Mouse (Mus musculus) heart, embryonic 13.5 days (tissue): Measurements from ENCODE around the gene Rasl10b. TPM values are rescaled to one million over a fixed set of nuclear protein-coding genes. Genes with fewer than 3 reads are reported as not detected.

ENCODE experiments used
- ATAC-seq: fragments of 200-750 bp; cut with Nextera tagmentation; 2 replicates; pipeline ENCODE4 v1.8.0; 2017; ENCODE audit warnings: moderate TSS enrichment; ENCODE audit not compliant: insufficient number of reproducible peaks, low FRiP score, low TSS enrichment; ENCODE audit errors: extremely low read depth
- H3K27ac ChIP-seq: fragments of 300-500 bp; sonication (generic); replicated peaks from 2 replicates; pipeline ENCODE4 v1.5.1; 2015; ENCODE audit warnings: moderate library complexity, mild to moderate bottlenecking, inconsistent platforms
- H3K27me3 ChIP-seq: fragments of 300-500 bp; sonication (generic); replicated peaks from 2 replicates; pipeline ENCODE4 v1.6.1; 2015; ENCODE audit warnings: mild to moderate bottlenecking, inconsistent platforms
- H3K36me3 ChIP-seq: fragments of 300-500 bp; sonication (generic); 2 replicates; pipeline ENCODE4 v1.6.1; 2015; ENCODE audit warnings: mild to moderate bottlenecking, inconsistent platforms
- H3K4me1 ChIP-seq: fragments of 300-500 bp; sonication (generic); 2 replicates; pipeline ENCODE4 v1.6.1; 2015; ENCODE audit warnings: inconsistent platforms
- H3K4me2 ChIP-seq: fragments of 300-500 bp; sonication (generic); 2 replicates; pipeline ENCODE4 v1.6.1; 2015; ENCODE audit warnings: inconsistent platforms, mild to moderate bottlenecking, moderate library complexity
- H3K4me3 ChIP-seq: fragments of 300-500 bp; sonication (generic); 2 replicates; pipeline ENCODE4 v1.5.1; 2015; ENCODE audit warnings: moderate library complexity, mild to moderate bottlenecking, inconsistent platforms
- H3K9ac ChIP-seq: fragments of 300-500 bp; sonication (generic); 2 replicates; pipeline ENCODE4 v1.6.1; 2015; ENCODE audit warnings: inconsistent platforms, mild to moderate bottlenecking, moderate library complexity
- H3K9me3 ChIP-seq: fragments of 300-500 bp; sonication (generic); 2 replicates; pipeline ENCODE4 v1.6.1; 2016; ENCODE audit warnings: inconsistent platforms
- WGBS: fragments of 180-500 bp; shearing (Covaris S2); methylation state at CpG from one replicate; pipeline ENCODE4 v1.1.7; 2015; ENCODE audit warnings: mixed read lengths; 5-methylcytosine and 5-hydroxymethylcytosine counted together
- polyA plus RNA-seq: library from polyadenylated mRNA; unstranded; fragments of >200 nt; fragmentation: Nextera tagmentation; extraction: Ambion mirVana; gene quantifications from 2 replicates; pipeline ENCODE4 v1.2.1, GENCODE M21; 2015

Gene Rasl10b
- polyA plus RNA-seq, 1 experiment from 2014 or later: 7.2 TPM

- Histone ChIP-seq H3K9ac (0 out of 2 replicates have a peak overlapping the region, but pooled peaks have one; percentile 24), H3K36me3 (peaks cover 31% of the 10 kb centered on the region), H3K4me3 (no peak overlapping the region), H3K9me3 (no peaks in the 10 kb centered on the region), H3K27ac (no peak overlapping the region), H3K4me2 (no peak overlapping the region), H3K27me3 (peaks cover 11% of the 10 kb centered on the region; the same call in 1 of the 2 replicates), H3K4me1 (peaks cover 60% of the 10 kb centered on the region)
- 43% methylated on average over 3 of the region's 3 CpGs for WGBS
- ATAC-seq: no peak
These were observed 2.5 kb upstream of the Rasl10b start for GRCm38 (mm10) chr11:83406391-83406790.

- Histone ChIP-seq H3K9ac (no peak overlapping the region), H3K36me3 (peaks cover 14% of the 10 kb centered on the region), H3K4me1 (peaks cover 56% of the 10 kb centered on the region), H3K9me3 (no peaks in the 10 kb centered on the region), H3K4me3 (no peak overlapping the region), H3K27ac (no peak overlapping the region), H3K27me3 (peaks cover 24% of the 10 kb centered on the region; the same call in 1 of the 2 replicates), H3K4me2 (no peak overlapping the region)
- ATAC-seq: no peak
- 47% methylated on average over 8 of the region's 8 CpGs for WGBS
These were observed 695 bp upstream of the Rasl10b start for GRCm38 (mm10) chr11:83408242-83408641.

- ATAC-seq: no peak
- H3K9ac ChIP-seq: peak overlapping the region; percentile 92
- no peaks in the 10 kb centered on the region for H3K36me3 ChIP-seq
- peaks cover 24% of the 10 kb centered on the region; the same call in 1 of the 2 replicates for H3K27me3 ChIP-seq
- H3K27ac ChIP-seq: peak overlapping the region; percentile 50; the same call in 1 of the 2 replicates
- peak overlapping the region; percentile 90 for H3K4me3 ChIP-seq
- H3K4me1 ChIP-seq: peaks cover 51% of the 10 kb centered on the region
- WGBS: 0% methylated on average over 27 of the region's 40 CpGs
- peak overlapping the region; percentile 87 for H3K4me2 ChIP-seq
- no peaks in the 10 kb centered on the region for H3K9me3 ChIP-seq
These were observed 905 bp downstream of the Rasl10b start for GRCm38 (mm10) chr11:83409792-83410291.

- H3K4me2 ChIP-seq: peak overlapping the region; percentile 87
- H3K9ac ChIP-seq: peak overlapping the region; percentile 92
- 51% methylated on average over 6 of the region's 6 CpGs for WGBS
- peaks cover 47% of the 10 kb centered on the region for H3K4me1 ChIP-seq
- no peak for ATAC-seq
- H3K36me3 ChIP-seq: no peaks in the 10 kb centered on the region
- H3K27me3 ChIP-seq: peaks cover 24% of the 10 kb centered on the region; the same call in 1 of the 2 replicates
- no peak overlapping the region for H3K27ac ChIP-seq
- no peaks in the 10 kb centered on the region for H3K9me3 ChIP-seq
- H3K4me3 ChIP-seq: peak overlapping the region; percentile 90
These were observed 1.6 kb downstream of the Rasl10b start for GRCm38 (mm10) chr11:83410510-83410909.

- H3K4me3 ChIP-seq: no peak overlapping the region
- H3K4me2 ChIP-seq: no peak overlapping the region
- H3K27me3 ChIP-seq: peaks cover 56% of the 10 kb centered on the region
- H3K27ac ChIP-seq: no peak overlapping the region
- H3K36me3 ChIP-seq: no peaks in the 10 kb centered on the region
- no peaks in the 10 kb centered on the region for H3K9me3 ChIP-seq
- H3K4me1 ChIP-seq: peaks cover 7% of the 10 kb centered on the region
- 7% methylated on average over 5 of the region's 5 CpGs for WGBS
- no peak overlapping the region for H3K9ac ChIP-seq
- ATAC-seq: no peak
These were observed 8.1 kb downstream of the Rasl10b start for GRCm38 (mm10) chr11:83417080-83417479.

- H3K4me2 ChIP-seq: no peak overlapping the region
- H3K4me3 ChIP-seq: no peak overlapping the region
- H3K36me3 ChIP-seq: no peaks in the 10 kb centered on the region
- 65% methylated on average over 7 of the region's 7 CpGs for WGBS
- H3K9me3 ChIP-seq: no peaks in the 10 kb centered on the region
- peaks cover 7% of the 10 kb centered on the region for H3K4me1 ChIP-seq
- ATAC-seq: no peak
- H3K27me3 ChIP-seq: peaks cover 55% of the 10 kb centered on the region
- H3K9ac ChIP-seq: no peak overlapping the region
- H3K27ac ChIP-seq: no peak overlapping the region
These were observed 8.8 kb downstream of the Rasl10b start for GRCm38 (mm10) chr11:83417708-83418107.

DNA sequence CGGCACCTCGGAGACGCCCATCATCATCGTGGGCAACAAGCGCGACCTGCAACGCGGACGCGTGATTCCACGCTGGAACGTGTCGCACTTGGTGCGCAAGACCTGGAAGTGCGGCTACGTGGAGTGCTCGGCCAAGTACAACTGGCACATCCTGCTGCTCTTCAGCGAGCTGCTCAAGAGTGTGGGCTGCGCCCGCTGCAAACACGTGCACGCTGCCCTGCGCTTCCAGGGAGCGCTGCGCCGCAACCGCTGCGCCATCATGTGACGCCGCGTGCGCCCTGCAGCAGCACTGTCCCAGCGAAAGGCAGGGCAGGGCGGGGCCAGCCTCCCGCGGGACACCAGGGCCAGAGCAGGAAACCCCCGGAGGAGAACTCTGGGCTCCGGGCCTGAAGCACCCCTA is 9.6 kb downstream of the Rasl10b start:
- H3K4me1 ChIP-seq: peaks cover 7% of the 10 kb centered on the region
- H3K27ac ChIP-seq: no peak overlapping the region
- peak overlapping the region; percentile 42 for H3K4me2 ChIP-seq
- WGBS: 7% methylated on average over 38 of the region's 38 CpGs
- no peaks in the 10 kb centered on the region for H3K9me3 ChIP-seq
- no peak for ATAC-seq
- H3K27me3 ChIP-seq: peaks cover 59% of the 10 kb centered on the region
- H3K36me3 ChIP-seq: no peaks in the 10 kb centered on the region
- no peak overlapping the region for H3K9ac ChIP-seq
- H3K4me3 ChIP-seq: peak overlapping the region; percentile 18

DNA sequence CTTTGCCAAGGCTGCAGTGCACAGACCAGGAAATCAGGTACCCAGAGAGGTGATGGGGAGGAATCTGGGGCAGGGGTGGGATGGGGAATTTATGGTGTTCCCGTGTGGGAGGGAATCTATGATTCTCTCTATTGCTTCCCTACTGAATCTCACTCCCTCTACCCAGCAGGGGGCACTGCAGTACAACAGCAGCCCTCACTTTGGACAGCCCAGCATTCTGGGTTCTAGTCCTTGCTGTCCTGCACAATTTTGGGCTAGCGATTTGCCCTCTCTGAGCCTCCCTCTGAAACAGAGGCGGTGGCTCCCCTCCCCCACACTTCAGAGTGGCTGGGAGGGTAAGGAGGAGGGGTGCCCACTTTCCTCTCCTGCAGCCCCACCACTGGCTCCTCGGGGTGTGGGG is 11.4 kb downstream of the Rasl10b start:
- H3K36me3 ChIP-seq: no peaks in the 10 kb centered on the region
- H3K27ac ChIP-seq: no peak overlapping the region
- no peak for ATAC-seq
- H3K9me3 ChIP-seq: no peaks in the 10 kb centered on the region
- peaks cover 67% of the 10 kb centered on the region for H3K27me3 ChIP-seq
- H3K4me2 ChIP-seq: no peak overlapping the region
- 24% methylated on average over 4 of the region's 4 CpGs for WGBS
- peaks cover 7% of the 10 kb centered on the region for H3K4me1 ChIP-seq
- no peak overlapping the region for H3K9ac ChIP-seq
- H3K4me3 ChIP-seq: no peak overlapping the region

DNA sequence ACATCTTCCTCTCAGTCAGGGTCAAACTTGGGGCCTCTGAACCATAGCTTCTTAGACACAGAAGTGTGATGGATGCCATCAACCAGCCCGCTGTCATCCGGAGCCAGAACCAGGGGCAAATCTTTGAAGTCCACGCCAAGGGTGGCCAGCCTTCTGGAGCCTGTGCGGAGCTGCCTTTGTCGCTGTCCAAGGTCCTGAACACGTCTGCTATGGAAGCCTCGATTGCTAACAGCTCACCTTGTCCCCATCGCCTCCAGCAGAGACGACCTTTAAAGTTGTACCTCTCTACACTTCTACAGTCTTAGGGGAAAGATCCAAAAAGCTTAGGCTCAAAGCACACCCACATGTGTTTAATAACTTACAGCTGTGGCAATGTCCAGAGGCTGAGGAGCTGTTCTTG is 12.4 kb downstream of the Rasl10b start:
- WGBS: 3% methylated on average over 9 of the region's 9 CpGs
- H3K9ac ChIP-seq: no peak overlapping the region
- no peak for ATAC-seq
- H3K27me3 ChIP-seq: peaks cover 77% of the 10 kb centered on the region
- H3K4me3 ChIP-seq: no peak overlapping the region
- H3K27ac ChIP-seq: no peak overlapping the region
- H3K36me3 ChIP-seq: no peaks in the 10 kb centered on the region
- peaks cover 7% of the 10 kb centered on the region for H3K4me1 ChIP-seq
- no peak overlapping the region for H3K4me2 ChIP-seq
- H3K9me3 ChIP-seq: no peaks in the 10 kb centered on the region

- no peaks in the 10 kb centered on the region for H3K36me3 ChIP-seq
- no peak overlapping the region for H3K27ac ChIP-seq
- H3K27me3 ChIP-seq: peaks cover 83% of the 10 kb centered on the region
- no peak overlapping the region for H3K4me3 ChIP-seq
- H3K9me3 ChIP-seq: no peaks in the 10 kb centered on the region
- no peak for ATAC-seq
- H3K4me1 ChIP-seq: peaks cover 12% of the 10 kb centered on the region
- 6% methylated on average over 8 of the region's 8 CpGs for WGBS
- no peak overlapping the region for H3K9ac ChIP-seq
- no peak overlapping the region for H3K4me2 ChIP-seq
These were observed 15.7 kb downstream of the Rasl10b start for GRCm38 (mm10) chr11:83424681-83425080.

DNA sequence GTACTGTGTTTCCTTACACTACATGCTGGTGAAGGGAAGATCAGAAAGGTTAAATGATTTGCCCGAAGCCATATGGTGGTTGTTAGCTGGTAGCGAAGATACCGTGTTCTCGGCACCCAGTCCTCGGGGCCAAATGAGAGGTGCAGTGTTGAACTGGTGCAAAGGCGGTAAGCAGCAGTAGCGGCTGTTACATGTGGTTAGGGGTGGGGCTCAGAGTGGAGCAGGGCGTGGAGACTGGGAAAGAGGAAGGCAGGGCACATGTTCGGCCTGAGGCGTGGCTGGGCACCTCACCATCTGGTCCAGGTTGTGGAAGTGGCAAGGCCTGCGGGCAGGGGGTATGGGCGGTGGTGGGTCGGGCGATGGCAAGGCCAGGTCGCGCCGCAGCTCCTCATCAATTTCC is 18.0 kb downstream of the Rasl10b start:
- Histone ChIP-seq H3K27me3 (peaks cover 61% of the 10 kb centered on the region), H3K4me2 (peak overlapping the region; percentile 61), H3K27ac (no peak overlapping the region), H3K4me1 (peaks cover 30% of the 10 kb centered on the region), H3K36me3 (no peaks in the 10 kb centered on the region), H3K4me3 (peak overlapping the region; percentile 32), H3K9ac (peak overlapping the region; percentile 52; the same call in 1 of the 2 replicates), H3K9me3 (no peaks in the 10 kb centered on the region)
- no peak for ATAC-seq
- WGBS: 26% methylated on average over 17 of the region's 17 CpGs

- no peaks in the 10 kb centered on the region for H3K36me3 ChIP-seq
- WGBS: 54% methylated on average over 5 of the region's 5 CpGs
- no peak within 1 kb of the TSS for H3K9ac ChIP-seq
- H3K27ac ChIP-seq: no peak within 1 kb of the TSS
- H3K27me3 ChIP-seq: peaks cover 45% of the 10 kb centered on the region
- no peaks in the 10 kb centered on the region for H3K9me3 ChIP-seq
- H3K4me2 ChIP-seq: peak within 1 kb of the TSS; percentile 14; the same call in 1 of the 2 replicates
- no peak within 1 kb of the TSS for H3K4me3 ChIP-seq
- peaks cover 39% of the 10 kb centered on the region for H3K4me1 ChIP-seq
- ATAC-seq: no peak
These were observed 20.4 kb downstream of the Rasl10b start, which contains the start of gene Gas2l2 for GRCm38 (mm10) chr11:83429355-83429754. Gene Gas2l2, minus strand, starts transcription at chr11:83429455.
